In genomic region chr4:133512972-133513371, GRCm38 (mm10) we compare ENCODE assay signal across 8 mouse cellular contexts. TPM values are rescaled to one million over a fixed set of nuclear protein-coding genes. Genes with fewer than 3 reads are reported as not detected.
A peak's percentile ranks its signal among the peaks of the same experiment; 100 is the strongest.
DNase-seq lines count a peak whose midpoint lies in the region; ATAC-seq and TF ChIP-seq lines count a peak whose summit lies in the region.

No protein-coding gene starts in this region.

- H3K36me3 ChIP-seq in intestine, postnatal 0 days (ENCODE audit: control insufficient read depth, insufficient read depth): no peaks in the 10 kb centered on the region
- H3K36me3 ChIP-seq in limb, embryonic 10.5 days: no peaks in the 10 kb centered on the region
- no peaks in the 10 kb centered on the region for H3K36me3 ChIP-seq in stomach, embryonic 16.5 days (ENCODE audit: control insufficient read depth, insufficient read depth, low read length)

- peak; percentile 82 for ATAC-seq in intestine, postnatal 0 days
- peak; percentile 58; the same call in 1 of the 2 replicates for ATAC-seq in stomach, embryonic 16.5 days (ENCODE audit: insufficient read depth, low FRiP score)

- WGBS in intestine, postnatal 0 days: 7% methylated on average over 8 of the region's 8 CpGs
- WGBS in limb, embryonic 10.5 days: 17% methylated on average over 8 of the region's 8 CpGs
- WGBS in stomach, embryonic 16.5 days: 13% methylated on average over 8 of the region's 8 CpGs

- peak overlapping the region; percentile 37; the same call in 1 of the 2 replicates for H3K27ac ChIP-seq in intestine, postnatal 0 days (ENCODE audit: low read depth, low read length)
- H3K27ac ChIP-seq in limb, embryonic 10.5 days: no peak overlapping the region
- no peak overlapping the region for H3K27ac ChIP-seq in stomach, embryonic 16.5 days (ENCODE audit: low read length)

- H3K4me1 ChIP-seq in intestine, postnatal 0 days (replicated peaks; ENCODE audit: control insufficient read depth, insufficient read depth, low read length): no peaks in the 10 kb centered on the region
- H3K4me1 ChIP-seq in limb, embryonic 10.5 days: no peaks in the 10 kb centered on the region
- H3K4me1 ChIP-seq in stomach, embryonic 16.5 days (ENCODE audit: control insufficient read depth, insufficient read depth, low read length): no peaks in the 10 kb centered on the region

- DNase-seq in 416B (ENCODE audit: low read depth) (peak; percentile 71), R1 (ENCODE audit: low read depth, low spot score) (peak; percentile 85)
- peak; percentile 90 to 92 for DNase-seq in cerebellum, postnatal 10 days
- peak; percentile 49 to 77 for DNase-seq in frontal cortex, postnatal 14 days (ENCODE audit: low spot score in 2 of 2)
- DNase-seq in limb, embryonic 10.5 days (ENCODE audit: low spot score): peak; percentile 78
- DNase-seq in naive thymus-derived CD4-positive, alpha-beta T cell, adult 2 months (ENCODE audit: low read depth): peak; percentile 82

- no peaks in the 10 kb centered on the region for H3K27me3 ChIP-seq in intestine, postnatal 0 days (replicated peaks; ENCODE audit: control insufficient read depth, insufficient read depth, low read length)
- peaks cover 20% of the 10 kb centered on the region for H3K27me3 ChIP-seq in limb, embryonic 10.5 days (ENCODE audit: low read depth, poor library complexity, severe bottlenecking)
- H3K27me3 ChIP-seq in stomach, embryonic 16.5 days (ENCODE audit: control insufficient read depth, insufficient read depth, low read length): no peaks in the 10 kb centered on the region

- H3K4me2 ChIP-seq in intestine, postnatal 0 days (replicated peaks; ENCODE audit: low read depth): no peak overlapping the region
- H3K4me2 ChIP-seq in stomach, embryonic 16.5 days (ENCODE audit: low read depth, low read length): no peak overlapping the region

- H3K4me3 ChIP-seq in intestine, postnatal 0 days (ENCODE audit: low read depth, low read length): no peak overlapping the region
- no peak overlapping the region for H3K4me3 ChIP-seq in limb, embryonic 10.5 days
- H3K4me3 ChIP-seq in stomach, embryonic 16.5 days (replicated peaks; ENCODE audit: low read length): no peak overlapping the region

- H3K9me3 ChIP-seq in intestine, postnatal 0 days (ENCODE audit: control insufficient read depth): no peaks in the 10 kb centered on the region
- no peaks in the 10 kb centered on the region for H3K9me3 ChIP-seq in limb, embryonic 10.5 days (replicated peaks)
- no peaks in the 10 kb centered on the region for H3K9me3 ChIP-seq in stomach, embryonic 16.5 days (replicated peaks; ENCODE audit: control insufficient read depth, low read length)

- TF ChIP-seq CTCF in intestine, postnatal 0 days (IDR thresholded peaks at IDR 0.05; ENCODE audit: low read depth): peak; percentile 95

- no peak overlapping the region for H3K9ac ChIP-seq in intestine, postnatal 0 days (ENCODE audit: low read depth, low read length)
- H3K9ac ChIP-seq in stomach, embryonic 16.5 days (ENCODE audit: low read length): no peak overlapping the region

RNA-seq across cellular contexts. Expression of gene Kdf1, which starts 5.8 kb away (rescaled TPM):
- 50.6 and 53.2 TPM in 2 replicates for polyA plus RNA-seq in intestine, postnatal 0 days (2015; fragmentation: Nextera tagmentation; extraction: Ambion mirVana)
- polyA plus RNA-seq in limb, embryonic 10.5 days (2016; fragmentation: Nextera tagmentation; extraction: Ambion mirVana): 6.7 and 8.5 TPM in 2 replicates
- polyA plus RNA-seq in stomach, embryonic 16.5 days (2015; fragmentation: Nextera tagmentation; extraction: Ambion mirVana): 33.7 and 39.0 TPM in 2 replicates

RNA-seq across cellular contexts. Expression of gene Trnp1, which starts 14.6 kb away (rescaled TPM):
- polyA plus RNA-seq in intestine, postnatal 0 days (2015; fragmentation: Nextera tagmentation; extraction: Ambion mirVana): 2.5 and 2.9 TPM in 2 replicates
- polyA plus RNA-seq in limb, embryonic 10.5 days (2016; fragmentation: Nextera tagmentation; extraction: Ambion mirVana): 0.46 and 0.65 TPM in 2 replicates
- polyA plus RNA-seq in stomach, embryonic 16.5 days (2015; fragmentation: Nextera tagmentation; extraction: Ambion mirVana): 0.50 and 0.75 TPM in 2 replicates

RNA-seq across cellular contexts. Expression of gene Nudc, which starts 32.8 kb away (rescaled TPM):
- 125 and 138 TPM in 2 replicates for polyA plus RNA-seq in intestine, postnatal 0 days (2015; fragmentation: Nextera tagmentation; extraction: Ambion mirVana)
- polyA plus RNA-seq in limb, embryonic 10.5 days (2016; fragmentation: Nextera tagmentation; extraction: Ambion mirVana): 493 and 582 TPM in 2 replicates
- 194 and 218 TPM in 2 replicates for polyA plus RNA-seq in stomach, embryonic 16.5 days (2015; fragmentation: Nextera tagmentation; extraction: Ambion mirVana)

RNA-seq across cellular contexts. Expression of gene Tent5b, which starts 33.0 kb away (rescaled TPM):
- polyA plus RNA-seq in intestine, postnatal 0 days (2015; fragmentation: Nextera tagmentation; extraction: Ambion mirVana): 1.3 and 1.8 TPM in 2 replicates
- polyA plus RNA-seq in limb, embryonic 10.5 days (2016; fragmentation: Nextera tagmentation; extraction: Ambion mirVana): 0.68 and 1.1 TPM in 2 replicates
- 7.9 and 12.6 TPM in 2 replicates for polyA plus RNA-seq in stomach, embryonic 16.5 days (2015; fragmentation: Nextera tagmentation; extraction: Ambion mirVana)

RNA-seq across cellular contexts. Expression of gene Nr0b2, which starts 40.2 kb away (rescaled TPM):
- polyA plus RNA-seq in intestine, postnatal 0 days (2015; fragmentation: Nextera tagmentation; extraction: Ambion mirVana): 25.6 and 34.8 TPM in 2 replicates
- polyA plus RNA-seq in limb, embryonic 10.5 days (2016; fragmentation: Nextera tagmentation; extraction: Ambion mirVana): 0.13 TPM in 1 of 2 replicates, not detected in the other
- polyA plus RNA-seq in stomach, embryonic 16.5 days (2015; fragmentation: Nextera tagmentation; extraction: Ambion mirVana): 6.6 and 7.2 TPM in 2 replicates
